Mouse (Mus musculus) bone marrow macrophage, adult 2 months (primary cell): Measurements from ENCODE around the gene Mog. TPM values are rescaled to one million over a fixed set of nuclear protein-coding genes. Genes with fewer than 3 reads are reported as not detected.
A peak's percentile ranks its signal among the peaks of the same experiment; 100 is the strongest.
"Not testable (repeated sequence)": the region's sequence is repeated elsewhere in the genome, so short reads cannot be mapped to it uniquely, and the experiment has no call there.

Experiments
- H3K27ac ChIP-seq: 2 replicates; pipeline ENCODE4 v1.5.1; 2012; ENCODE audit warnings: low read depth, low read length; ENCODE audit not compliant: insufficient read depth
- H3K4me1 ChIP-seq: 2 replicates; pipeline ENCODE4 v1.6.1; 2012; ENCODE audit warnings: low read length; ENCODE audit not compliant: control insufficient read depth, insufficient read depth
- H3K4me3 ChIP-seq: 2 replicates; pipeline ENCODE4 v1.5.1; 2012; ENCODE audit warnings: mild to moderate bottlenecking, low read length, moderate library complexity; ENCODE audit not compliant: insufficient read depth
- CTCF ChIP-seq: IDR thresholded peaks from 2 replicates; pipeline ENCODE4 v1.5.1; 2012; ENCODE audit warnings: low read depth, mild to moderate bottlenecking, low read length, moderate library complexity
- POLR2A ChIP-seq: IDR thresholded peaks from 2 replicates; pipeline ENCODE4 v1.6.1; 2012; ENCODE audit warnings: mild to moderate bottlenecking, low read depth, low read length, borderline replicate concordance
- polyA plus RNA-seq: library from polyadenylated mRNA; stranded (reverse); fragments of >200 nt; gene quantifications from 2 replicates; pipeline ENCODE4 v1.2.4, GENCODE M21; 2012; ENCODE audit not compliant: missing spikeins, insufficient read depth, insufficient read length

Mog gene
- polyA plus RNA-seq, 1 experiment: not detected

DNA sequence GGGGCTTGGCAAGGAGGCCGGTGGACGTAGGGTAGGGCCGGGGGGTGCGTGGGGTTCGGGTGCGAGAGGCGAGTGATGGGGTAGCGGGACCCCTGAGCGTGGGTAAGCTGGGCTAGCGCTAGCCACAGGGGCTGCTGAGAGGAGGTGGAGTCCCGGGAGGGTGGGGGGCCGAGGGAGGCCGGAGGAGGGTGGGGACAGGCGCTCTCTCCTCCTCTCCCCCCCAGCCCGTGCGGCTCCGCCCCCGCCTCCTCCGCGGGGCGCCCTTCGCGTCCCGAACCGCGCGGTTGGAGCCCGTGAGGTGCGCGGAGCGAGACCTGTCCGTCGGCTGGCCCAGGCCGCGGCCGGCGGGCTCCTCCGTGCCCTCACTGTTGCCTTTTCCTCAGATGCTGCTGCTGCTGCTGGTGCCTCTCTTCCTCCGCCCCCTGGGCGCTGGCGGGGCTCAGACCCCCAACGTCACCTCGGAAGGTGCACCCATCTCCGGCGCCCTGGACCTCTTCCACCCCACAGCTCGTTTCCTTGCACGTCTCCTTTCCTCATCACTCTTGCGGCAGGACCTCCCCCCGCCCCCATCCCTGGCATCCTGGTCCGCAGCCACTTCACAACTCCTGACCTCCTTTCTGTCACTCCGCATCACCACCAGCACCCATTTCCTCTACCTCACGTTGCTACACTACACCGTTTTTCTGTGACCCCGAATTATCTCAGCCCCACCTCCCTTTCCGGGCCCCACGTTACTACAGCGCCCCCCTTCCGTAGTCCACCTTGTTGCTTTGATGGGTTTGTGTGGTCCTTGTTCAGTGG, 23.3 kb upstream of the Mog start:
- Histone ChIP-seq H3K4me3 (peak overlapping the region; percentile 50), H3K27ac (no peak overlapping the region), H3K4me1 (peaks cover 6% of the 10 kb centered on the region; the same call in 1 of the 2 replicates)
- TF ChIP-seq POLR2A (no peak), CTCF (no peak)

DNA sequence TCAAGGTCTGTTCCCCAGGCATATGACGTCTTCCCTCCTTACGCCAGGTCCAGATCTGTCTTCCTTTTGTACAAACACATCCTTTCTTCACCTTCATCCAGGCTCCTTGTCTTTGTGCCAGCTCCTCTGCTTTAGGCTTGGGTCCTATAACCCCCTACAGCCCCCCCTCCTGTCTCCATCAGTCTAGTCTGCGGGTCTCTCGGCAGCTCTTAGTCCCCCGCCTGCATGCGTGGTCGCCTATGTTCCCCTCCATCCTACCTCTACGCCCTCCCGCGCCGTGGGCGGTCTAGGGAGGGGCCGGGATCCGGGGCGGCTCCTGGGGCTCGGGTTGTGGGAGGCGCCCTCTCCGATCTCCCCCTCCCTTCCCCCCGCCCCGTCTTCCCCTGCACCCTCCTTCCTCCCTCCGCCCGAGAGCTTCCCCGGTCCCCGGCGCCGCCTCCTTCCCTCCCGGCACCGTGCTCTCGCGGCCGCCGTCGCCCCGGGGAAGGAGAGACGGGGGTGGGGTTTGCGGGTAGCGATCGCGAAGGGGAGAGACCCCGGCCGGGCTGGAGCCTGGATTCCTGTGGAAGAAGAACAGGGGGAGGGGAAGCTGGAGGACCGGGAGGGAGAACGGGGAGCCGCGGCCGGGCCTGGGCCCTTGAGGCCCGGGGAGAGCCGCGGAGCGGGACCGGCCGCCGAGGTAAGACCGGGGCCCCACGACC, 22.6 kb upstream of the Mog start, which contains the start of gene Gabbr1:
TSS of gene Gabbr1 (plus strand) at position 356 of the 701 bp plus-strand sequence.
- TF ChIP-seq CTCF (no peak), POLR2A (no peak)
- H3K4me3 ChIP-seq: peak within 1 kb of the TSS; percentile 50
- H3K4me1 ChIP-seq: peaks cover 6% of the 10 kb centered on the region; the same call in 1 of the 2 replicates
- no peak within 1 kb of the TSS for H3K27ac ChIP-seq

DNA sequence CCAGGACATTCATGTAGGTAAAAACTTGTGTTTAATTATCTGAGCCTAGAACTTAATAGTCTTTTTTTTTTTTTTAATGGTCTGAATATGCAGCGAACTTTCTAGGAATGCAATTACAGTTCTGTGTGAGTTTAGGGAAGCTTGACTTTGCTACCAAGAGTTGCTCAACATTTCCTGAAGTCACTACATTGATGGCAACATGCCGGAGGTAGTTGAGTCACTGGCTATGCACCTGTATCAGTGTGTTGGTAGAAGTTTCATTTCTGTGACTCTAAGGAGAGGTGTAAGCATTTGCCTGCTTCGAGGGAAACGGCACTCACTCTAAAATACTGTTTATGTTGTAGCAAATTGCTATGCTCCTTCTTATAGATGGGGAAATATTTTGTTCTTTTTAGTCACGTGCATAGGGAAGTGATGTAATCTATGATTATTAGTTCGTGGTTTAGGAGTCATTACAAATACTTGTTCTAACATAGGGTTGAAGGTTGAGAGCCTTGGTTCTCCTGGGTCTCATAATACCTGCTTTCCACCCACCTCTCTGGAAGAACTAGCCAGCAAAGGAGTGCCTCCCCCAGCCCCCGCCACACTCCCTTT, 21.6 kb upstream of the Mog start:
- Histone ChIP-seq H3K4me3 (no peak overlapping the region), H3K27ac (no peak overlapping the region), H3K4me1 (peaks cover 6% of the 10 kb centered on the region; the same call in 1 of the 2 replicates)
- TF ChIP-seq CTCF (no peak), POLR2A (no peak)

DNA sequence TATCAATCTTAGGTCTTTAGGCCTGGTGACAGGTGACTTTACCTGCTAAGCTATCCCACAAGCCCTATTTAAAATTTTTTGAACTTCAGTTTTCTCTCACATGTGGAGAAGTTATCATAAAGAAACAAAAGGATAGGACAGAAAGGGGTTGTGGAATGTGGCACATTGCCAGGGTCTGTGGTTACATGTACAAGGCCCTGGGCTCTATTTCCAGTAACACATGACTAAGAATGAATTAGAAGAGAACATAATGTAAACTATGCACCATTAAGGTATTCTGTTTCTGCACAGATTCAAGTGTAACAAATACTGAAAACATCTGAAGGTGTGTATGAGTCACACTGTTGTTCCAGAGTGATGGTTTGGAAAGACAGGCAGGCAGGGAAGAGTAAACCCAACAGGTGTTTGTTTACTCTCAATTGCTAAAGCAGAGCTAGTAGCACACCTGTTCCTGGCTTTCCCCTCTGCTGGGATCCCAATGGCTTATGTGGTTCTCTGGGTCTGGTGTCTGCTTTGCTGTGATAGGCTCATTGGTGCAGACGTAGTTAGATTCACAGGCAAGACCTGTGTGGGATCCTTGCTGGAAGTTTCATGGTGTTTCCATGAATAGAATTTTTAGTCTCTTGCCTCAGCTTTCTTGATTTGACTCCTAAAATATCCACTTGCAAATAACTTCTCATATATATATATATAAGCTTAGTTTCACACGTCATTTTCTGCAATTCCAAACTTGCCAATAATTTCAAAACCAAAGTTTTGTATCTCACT, 16.1 kb upstream of the Mog start:
- Histone ChIP-seq H3K27ac (no peak overlapping the region), H3K4me3 (no peak overlapping the region), H3K4me1 (no peaks in the 10 kb centered on the region)
- no peak for TF ChIP-seq CTCF
- no peak for TF ChIP-seq POLR2A

GRCm38 (mm10) chr17:37029162-37029561, 6.0 kb upstream of the Mog start:
- Histone ChIP-seq H3K4me3 (no peak overlapping the region), H3K27ac (no peak overlapping the region), H3K4me1 (no peaks in the 10 kb centered on the region)
- TF ChIP-seq POLR2A (no peak), CTCF (no peak)

DNA sequence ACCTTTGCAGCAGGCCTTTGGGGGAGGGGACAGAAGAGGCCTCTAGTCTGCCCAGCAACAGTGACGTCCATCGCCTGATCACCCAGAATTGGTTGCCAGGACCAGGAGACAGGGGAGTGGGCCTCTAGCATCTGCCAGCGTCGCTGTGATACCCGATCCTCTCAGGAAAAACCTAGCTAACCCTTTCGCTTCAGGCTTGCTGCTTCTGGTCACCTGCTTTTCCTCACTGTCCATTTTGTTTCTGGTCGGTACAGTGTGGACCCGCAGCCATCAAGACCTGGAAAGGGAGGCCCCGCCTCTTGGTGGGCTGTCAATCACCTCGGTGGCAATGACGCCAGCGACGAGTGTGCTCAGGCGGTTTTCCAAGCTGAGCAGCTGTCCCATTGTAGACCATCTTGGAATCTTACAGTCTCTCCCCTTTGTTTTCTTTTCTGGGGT, 5.5 kb upstream of the Mog start:
- no peak for TF ChIP-seq POLR2A
- TF ChIP-seq CTCF: no peak
- peak overlapping the region; percentile 30; the same call in 1 of the 2 replicates for H3K4me3 ChIP-seq
- no peaks in the 10 kb centered on the region for H3K4me1 ChIP-seq
- H3K27ac ChIP-seq: no peak overlapping the region

DNA sequence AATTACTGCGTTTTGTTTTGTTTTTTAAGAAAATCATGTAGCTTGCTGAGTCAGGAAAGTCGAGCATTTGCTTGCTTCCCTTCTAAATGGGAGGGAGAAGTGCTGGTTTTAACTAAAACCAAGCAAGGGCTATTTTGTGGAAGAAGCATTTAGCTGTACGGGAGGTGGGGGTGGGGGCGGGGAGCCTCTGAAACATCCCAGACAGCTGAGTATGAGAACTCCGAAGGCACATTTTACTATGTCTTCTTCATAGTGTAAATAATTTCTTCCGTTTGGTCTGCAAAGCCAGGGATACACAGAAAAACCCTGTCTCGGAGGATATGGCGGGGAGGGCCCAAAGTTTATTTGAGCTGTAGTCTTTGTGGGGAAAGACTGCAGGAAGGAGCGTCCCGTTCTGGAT, 5.0 kb upstream of the Mog start:
- H3K27ac ChIP-seq: no peak overlapping the region
- TF ChIP-seq POLR2A (no peak), CTCF (no peak)
- H3K4me1 ChIP-seq: no peaks in the 10 kb centered on the region
- no peak overlapping the region for H3K4me3 ChIP-seq

DNA sequence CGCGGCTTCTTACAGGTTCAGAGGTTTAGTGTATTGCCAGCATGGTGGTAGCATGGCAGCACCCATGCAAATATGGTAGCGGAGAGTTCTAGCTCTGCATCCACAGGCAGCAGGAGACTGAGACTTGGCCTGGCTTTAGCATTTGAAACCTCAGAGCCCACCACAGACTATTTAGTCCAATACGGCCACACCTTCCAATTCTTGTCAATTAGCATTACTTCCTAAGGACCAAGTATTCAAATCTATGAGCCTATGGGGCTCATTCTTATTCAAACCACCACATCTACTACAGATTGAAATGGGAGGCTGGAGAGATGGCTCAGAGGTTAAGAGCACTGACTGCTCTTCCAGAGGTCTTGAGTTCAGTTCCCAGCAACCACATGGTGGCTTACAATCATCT, 4.3 kb upstream of the Mog start:
- Histone ChIP-seq H3K27ac (no peak overlapping the region), H3K4me3 (no peak overlapping the region), H3K4me1 (no peaks in the 10 kb centered on the region)
- no peak for TF ChIP-seq CTCF
- TF ChIP-seq POLR2A: no peak

DNA sequence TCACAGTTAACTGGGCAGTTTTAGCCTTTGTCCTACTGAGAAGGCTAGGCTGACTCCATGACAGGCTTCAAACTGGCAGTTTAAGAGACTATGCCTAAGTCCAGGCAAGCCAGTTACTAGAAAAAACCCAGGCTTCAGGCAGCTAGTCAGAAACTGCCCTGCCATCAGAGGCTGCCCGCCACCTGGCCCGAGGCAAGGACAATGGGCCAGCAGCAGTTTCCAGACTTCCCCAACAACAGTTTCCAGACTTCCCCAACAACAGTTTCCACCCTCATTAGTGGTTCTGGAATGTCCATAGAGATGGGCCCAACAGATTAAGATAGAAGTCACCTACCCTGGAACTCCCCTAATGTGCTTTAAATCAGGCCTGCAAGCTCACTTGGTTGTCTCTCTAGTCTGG, 3.2 kb upstream of the Mog start:
- Histone ChIP-seq H3K27ac (no peak overlapping the region), H3K4me1 (no peaks in the 10 kb centered on the region), H3K4me3 (no peak overlapping the region)
- no peak for TF ChIP-seq POLR2A

DNA sequence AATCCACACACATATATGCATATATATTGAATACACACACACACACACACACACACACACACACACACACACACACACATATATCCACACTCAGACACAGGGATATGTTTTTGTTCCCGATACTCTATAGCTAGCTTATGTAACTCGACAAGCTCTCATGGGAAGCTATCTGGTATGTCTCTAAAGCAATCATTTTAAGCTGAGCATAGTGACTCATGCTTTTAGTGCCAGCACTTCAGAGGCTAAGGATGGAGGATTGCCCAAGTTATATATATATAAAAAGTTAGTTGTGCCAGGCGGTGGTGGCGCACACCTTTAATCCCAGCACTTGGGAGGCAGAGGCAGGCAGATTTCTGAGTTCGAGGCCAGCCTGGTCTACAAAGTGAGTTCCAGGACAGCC, 4.0 kb downstream of the Mog start:
- H3K4me1 ChIP-seq, H3K27ac ChIP-seq: not testable (repeated sequence)

More for the DNA sequence above, 4.0 kb downstream of the Mog start:
- H3K4me3 ChIP-seq: not testable (repeated sequence)
